Mouse (Mus musculus) bone marrow, adult 2 months (tissue): Measurements from ENCODE around the gene H2al1e.

Experiments used
- CTCF ChIP-seq: fragments of 200-500 bp; IDR thresholded peaks from 2 replicates; pipeline ENCODE4 v1.5.1; 2011; ENCODE audit warnings: low read length, control low read depth; ENCODE audit not compliant: control insufficient read depth, insufficient read depth
- POLR2A ChIP-seq: fragments of 200-500 bp; IDR thresholded peaks from 2 replicates; pipeline ENCODE4 v1.6.1; 2011; ENCODE audit warnings: low read depth, mild to moderate bottlenecking, control low read depth, low read length, borderline replicate concordance; ENCODE audit not compliant: control insufficient read depth

DNA sequence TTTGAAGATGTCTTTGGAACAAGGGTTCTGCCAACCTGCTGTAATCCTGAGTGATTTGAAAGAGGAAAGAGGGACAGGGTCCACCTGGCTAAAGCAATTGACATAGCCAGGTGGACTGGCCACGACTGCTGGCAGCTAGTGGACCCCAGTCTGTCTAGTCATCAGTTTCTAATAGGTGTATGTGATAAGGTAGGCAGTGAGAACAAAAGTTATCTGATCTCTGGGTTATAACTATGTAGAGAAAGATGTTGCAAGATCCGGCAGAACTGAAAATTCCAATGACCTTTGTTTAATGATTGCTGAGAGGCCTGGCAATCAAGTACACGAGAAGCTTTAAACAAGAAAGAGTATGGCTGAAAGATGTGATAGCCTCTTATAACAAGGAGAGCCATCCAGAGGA lies 38.5 kb upstream of the H2al1e start:
- no peak for TF ChIP-seq CTCF
- no peak for TF ChIP-seq POLR2A
